Mouse (Mus musculus): ENCODE data around the gene Ankrd65. TPM values are rescaled to one million over a fixed set of nuclear protein-coding genes. Genes with fewer than 3 reads are reported as not detected.

Ankrd65 gene
- polyA plus RNA-seq, 1 experiment from 2014 or later: not detected

DNA sequence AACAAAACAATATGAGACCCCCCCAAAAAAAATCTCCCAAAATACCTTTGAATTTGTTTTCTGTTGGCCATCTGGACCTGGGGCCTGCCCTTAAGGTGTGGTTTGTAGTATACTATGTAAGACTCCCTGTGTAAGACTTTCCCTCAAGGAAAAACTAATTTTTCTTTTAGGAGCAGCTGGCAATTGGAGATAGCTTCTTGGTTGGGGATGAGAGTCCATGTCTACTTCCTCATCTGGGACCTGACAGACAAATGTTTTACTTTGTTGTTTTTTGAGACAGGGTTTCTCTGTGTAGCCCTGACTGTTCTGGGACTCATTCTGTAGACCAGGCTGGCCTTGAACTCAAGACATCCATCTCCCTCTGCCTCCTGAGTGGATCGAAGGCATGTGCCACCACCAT, 11.8 kb downstream of the Ankrd65 start:
- peaks cover 24% of the 10 kb centered on the region for H3K4me1 ChIP-seq (replicated peaks)
- H3K9ac ChIP-seq: no peak overlapping the region
- H3K4me3 ChIP-seq: no peak overlapping the region
- no peak overlapping the region for H3K27ac ChIP-seq
- H3K4me2 ChIP-seq: no peak overlapping the region
- no peak for ATAC-seq (ENCODE audit: low FRiP score)
- H3K36me3 ChIP-seq: peaks cover 16% of the 10 kb centered on the region
- 94% methylated on average over 1 of the region's 1 CpGs for WGBS
- no peaks in the 10 kb centered on the region for H3K9me3 ChIP-seq
- 0 out of 2 replicates have a peak, but pooled peaks cover 8% of the 10 kb centered on the region for H3K27me3 ChIP-seq

DNA sequence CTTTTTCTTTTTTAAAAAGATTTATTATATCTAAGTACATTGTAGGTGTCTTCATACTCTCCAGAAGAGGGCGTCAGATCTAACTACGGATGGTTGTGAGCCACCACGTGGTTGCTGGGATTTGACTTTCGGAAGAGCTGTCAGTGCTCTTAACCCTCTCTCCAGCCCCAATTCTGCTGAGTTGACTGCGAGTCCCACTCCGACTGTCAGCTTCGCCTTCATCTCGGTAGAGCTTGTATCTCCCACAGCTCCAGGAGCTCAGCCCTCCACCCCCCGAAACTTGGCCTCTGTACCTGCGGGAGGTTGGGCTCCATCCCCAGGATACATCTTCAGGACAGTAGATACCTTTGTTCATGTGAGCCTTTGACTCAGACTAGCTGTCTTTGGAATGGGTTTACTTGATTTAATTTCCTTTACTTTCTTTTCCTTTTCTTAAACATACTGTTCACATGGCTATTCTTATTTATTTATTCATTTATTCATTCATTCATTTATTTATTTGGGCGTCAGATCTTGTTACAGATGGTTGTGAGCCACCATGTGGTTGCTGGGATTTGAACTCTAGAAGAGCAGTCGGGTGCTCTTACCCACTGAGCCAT, 12.6 kb downstream of the Ankrd65 start, which contains the start of gene Mrpl20:
Mrpl20 (plus strand) TSS at position 138 of the 599 bp plus-strand sequence.
- peaks cover 24% of the 10 kb centered on the region for H3K4me1 ChIP-seq (replicated peaks)
- H3K9ac ChIP-seq: peak within 1 kb of the TSS; percentile 94
- 0 out of 2 replicates have a peak, but pooled peaks cover 8% of the 10 kb centered on the region for H3K27me3 ChIP-seq
- peak; percentile 79 for ATAC-seq (ENCODE audit: low FRiP score)
- 10% methylated on average over 12 of the region's 12 CpGs for WGBS
- peak within 1 kb of the TSS; percentile 82 for H3K4me2 ChIP-seq
- H3K4me3 ChIP-seq: peak within 1 kb of the TSS; percentile 92
- H3K27ac ChIP-seq: peak within 1 kb of the TSS; percentile 81
- H3K9me3 ChIP-seq: no peaks in the 10 kb centered on the region
- peaks cover 22% of the 10 kb centered on the region for H3K36me3 ChIP-seq

DNA sequence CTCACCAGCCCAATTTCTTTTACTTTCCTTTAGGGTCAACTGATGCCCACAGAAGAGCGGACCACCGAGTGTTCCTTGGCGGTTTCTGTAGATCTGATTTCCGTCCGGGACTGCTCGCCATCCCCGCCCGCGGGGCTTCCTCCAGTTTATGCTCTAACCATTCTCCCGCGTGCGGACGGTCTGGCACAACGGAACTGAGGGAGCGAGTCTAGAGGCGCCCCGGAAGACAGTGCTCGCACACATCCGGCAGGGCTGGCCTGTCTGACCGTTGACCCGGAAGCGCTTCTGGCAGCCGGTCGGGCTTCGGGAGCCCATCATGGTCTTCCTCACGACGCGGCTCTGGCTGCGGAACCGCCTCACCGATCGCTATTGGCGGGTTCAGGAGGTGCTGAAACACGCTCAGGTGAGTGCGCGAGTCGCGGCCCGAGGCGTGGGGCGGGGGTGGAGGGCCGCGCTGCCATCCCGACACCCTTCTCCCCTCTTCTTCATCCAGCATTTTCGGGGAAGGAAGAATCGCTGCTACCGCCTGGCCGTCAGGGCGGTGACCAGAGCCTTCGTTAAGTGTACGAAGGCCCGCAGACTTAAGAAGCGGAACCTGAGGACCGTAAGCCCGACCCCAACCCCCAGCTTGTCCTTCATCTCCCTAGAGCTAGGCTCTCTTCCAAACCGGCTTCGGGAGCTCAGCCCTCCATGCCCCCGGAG, 13.3 kb downstream of the Ankrd65 start:
- Histone ChIP-seq H3K9me3 (no peaks in the 10 kb centered on the region), H3K4me3 (peak overlapping the region; percentile 92), H3K27ac (peak overlapping the region; percentile 81), H3K9ac (peak overlapping the region; percentile 94), H3K4me2 (peak overlapping the region; percentile 82), H3K36me3 (peaks cover 29% of the 10 kb centered on the region), H3K27me3 (0 out of 2 replicates have a peak, but pooled peaks cover 8% of the 10 kb centered on the region), H3K4me1 (replicated peaks) (peaks cover 24% of the 10 kb centered on the region)
- ATAC-seq (ENCODE audit: low FRiP score): peak; percentile 97
- under 1% methylated on average over 55 of the region's 58 CpGs for WGBS

DNA sequence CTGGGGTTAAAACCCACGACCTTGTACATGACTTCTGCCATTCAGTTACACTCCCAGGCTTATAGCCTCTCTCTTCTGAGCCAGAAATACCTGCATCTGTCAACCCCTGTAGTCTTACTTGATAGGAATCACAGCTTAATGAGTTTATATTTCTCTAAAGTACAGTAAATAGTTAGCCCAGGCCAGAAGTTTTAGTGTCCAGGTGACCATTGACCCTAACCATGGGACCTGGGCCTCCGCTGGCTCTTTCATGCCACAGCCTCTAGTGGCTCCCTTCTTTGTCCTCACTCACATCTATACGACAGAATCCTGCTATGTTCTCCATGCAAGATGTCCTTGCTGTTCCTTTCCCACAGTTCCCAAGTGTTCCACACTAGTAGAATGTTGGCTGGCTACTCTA, 17.6 kb downstream of the Ankrd65 start:
- no peak overlapping the region for H3K27ac ChIP-seq
- H3K27me3 ChIP-seq: no peaks in the 10 kb centered on the region
- no peaks in the 10 kb centered on the region for H3K9me3 ChIP-seq
- ATAC-seq (ENCODE audit: low FRiP score): no peak
- H3K9ac ChIP-seq: no peak overlapping the region
- H3K36me3 ChIP-seq: peaks cover 54% of the 10 kb centered on the region
- H3K4me2 ChIP-seq: no peak overlapping the region
- peaks cover 31% of the 10 kb centered on the region for H3K4me1 ChIP-seq (replicated peaks)
- WGBS: 86% methylated on average over 3 of the region's 3 CpGs
- no peak overlapping the region for H3K4me3 ChIP-seq

DNA sequence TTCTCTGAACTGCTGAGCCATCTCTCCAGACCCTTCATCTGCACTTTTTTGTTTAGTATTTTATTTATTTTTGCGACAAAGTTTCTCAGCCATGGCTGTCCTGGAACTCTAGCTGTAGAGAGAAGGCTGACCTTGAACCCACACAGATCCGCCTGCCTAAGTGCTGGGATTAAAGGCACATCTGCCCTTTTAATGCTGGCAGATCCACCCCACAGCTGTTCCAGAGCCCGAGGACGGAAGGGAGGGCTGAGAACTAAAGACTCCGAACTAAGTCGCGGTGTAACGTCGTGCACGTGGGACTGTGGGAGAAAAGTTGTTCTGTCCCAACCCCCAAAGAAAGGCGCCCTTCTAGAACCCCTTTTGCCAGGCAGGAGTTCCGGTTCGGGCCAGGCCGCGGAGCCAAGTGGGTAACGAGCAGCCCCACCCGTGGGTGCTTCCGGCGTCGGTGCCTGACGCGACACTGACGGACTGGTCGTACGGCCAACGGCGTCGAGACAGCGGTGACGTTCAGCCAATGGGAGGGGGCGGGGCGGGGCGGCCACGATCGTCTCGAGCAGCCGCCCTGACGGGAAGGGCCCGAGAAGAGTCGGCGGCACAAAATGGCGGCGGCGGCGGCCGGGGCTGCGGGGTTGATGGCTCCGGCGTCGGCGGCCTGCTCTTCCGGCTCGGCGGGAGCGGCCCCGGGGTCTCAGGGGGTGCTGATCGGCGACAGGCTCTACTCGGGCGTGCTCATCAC, 21.9 kb downstream of the Ankrd65 start, which contains the start of gene Ccnl2:
Ccnl2 (plus strand) TSS at position 561 of the 736 bp plus-strand sequence.
- Histone ChIP-seq H3K4me2 (peak within 1 kb of the TSS; percentile 97), H3K36me3 (peaks cover 72% of the 10 kb centered on the region), H3K4me1 (replicated peaks) (peaks cover 32% of the 10 kb centered on the region), H3K9me3 (no peaks in the 10 kb centered on the region), H3K27me3 (no peaks in the 10 kb centered on the region), H3K27ac (peak within 1 kb of the TSS; percentile 92), H3K9ac (peak within 1 kb of the TSS; percentile 100), H3K4me3 (peak within 1 kb of the TSS; percentile 100)
- WGBS: under 1% methylated on average over 60 of the region's 60 CpGs
- peak; percentile 99 for ATAC-seq (ENCODE audit: low FRiP score)

DNA sequence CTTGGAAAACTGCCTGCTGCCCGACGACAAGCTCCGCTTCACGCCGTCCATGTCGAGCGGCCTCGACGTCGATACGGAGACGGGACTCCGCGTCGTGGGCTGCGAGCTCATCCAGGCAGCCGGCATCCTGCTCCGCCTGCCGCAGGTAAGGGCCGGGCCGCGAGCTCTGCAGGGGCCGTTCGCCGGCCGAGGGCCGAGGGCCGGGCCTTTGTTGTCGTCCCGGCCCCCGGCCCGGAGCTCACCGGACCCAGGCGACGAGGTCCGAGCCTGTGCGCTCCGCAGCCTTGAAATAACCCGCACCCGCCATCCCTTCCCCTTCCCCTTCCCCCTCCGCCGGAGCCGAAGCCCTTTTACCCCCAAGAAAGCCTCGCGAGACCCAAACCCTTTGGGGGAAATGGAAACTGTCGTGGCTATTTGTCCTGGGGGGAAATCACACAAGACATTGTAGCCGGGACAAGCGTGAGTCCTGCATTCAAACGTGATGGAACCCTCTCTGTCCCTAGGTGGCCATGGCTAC, 22.5 kb downstream of the Ankrd65 start:
- ATAC-seq (ENCODE audit: low FRiP score): peak; percentile 53
- Histone ChIP-seq H3K27ac (peak overlapping the region; percentile 92), H3K9me3 (no peaks in the 10 kb centered on the region), H3K36me3 (peaks cover 73% of the 10 kb centered on the region), H3K9ac (peak overlapping the region; percentile 100), H3K27me3 (no peaks in the 10 kb centered on the region), H3K4me1 (replicated peaks) (peaks cover 32% of the 10 kb centered on the region), H3K4me2 (peak overlapping the region; percentile 97), H3K4me3 (peak overlapping the region; percentile 100)
- WGBS: 1% methylated on average over 43 of the region's 49 CpGs

DNA sequence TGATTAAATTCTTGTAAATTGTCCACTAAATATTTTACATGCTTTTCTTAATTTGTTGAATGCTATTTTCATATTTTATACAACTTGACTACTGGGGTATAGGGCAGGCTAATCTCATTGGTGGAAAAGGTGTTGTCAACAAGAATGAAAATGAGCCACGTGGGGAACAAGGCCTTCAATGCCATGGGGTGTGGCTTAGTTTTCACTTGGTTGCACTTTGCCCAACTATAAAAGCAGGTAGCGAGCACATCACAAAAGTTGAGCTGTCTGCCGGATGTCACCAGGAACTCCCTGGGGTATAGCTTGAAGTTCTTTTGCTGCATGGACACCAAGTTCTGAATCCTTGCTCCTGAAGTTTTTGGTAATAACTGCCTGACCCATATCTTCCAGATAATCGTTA, 27.3 kb downstream of the Ankrd65 start:
- H3K4me1 ChIP-seq (replicated peaks): peaks cover 22% of the 10 kb centered on the region
- WGBS: 81% methylated on average over 4 of the region's 4 CpGs
- no peak overlapping the region for H3K27ac ChIP-seq
- no peaks in the 10 kb centered on the region for H3K27me3 ChIP-seq
- no peak overlapping the region for H3K4me2 ChIP-seq
- no peak overlapping the region for H3K9ac ChIP-seq
- no peaks in the 10 kb centered on the region for H3K9me3 ChIP-seq
- ATAC-seq (ENCODE audit: low FRiP score): no peak
- H3K4me3 ChIP-seq: no peak overlapping the region
- H3K36me3 ChIP-seq: peaks cover 87% of the 10 kb centered on the region

DNA sequence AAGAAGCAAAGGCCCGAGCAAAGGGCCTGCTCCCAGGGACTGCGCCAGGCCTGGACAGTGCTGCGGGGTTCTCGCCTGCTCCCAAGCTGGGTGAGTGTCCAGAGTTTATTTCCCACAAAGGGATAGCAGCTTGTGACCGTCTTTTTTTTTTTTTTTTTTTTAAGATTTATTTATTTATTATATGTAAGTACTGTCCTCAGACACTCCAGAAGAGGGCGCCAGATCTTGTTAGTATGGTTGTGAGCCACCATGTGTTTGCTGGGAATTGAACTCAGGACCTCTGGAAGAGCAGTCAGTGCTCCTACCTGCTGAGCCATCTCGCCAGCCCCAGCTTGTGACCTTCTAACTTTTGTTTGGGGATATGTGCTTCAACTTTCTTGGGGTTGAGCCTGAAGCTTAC, 30.8 kb downstream of the Ankrd65 start:
- Histone ChIP-seq H3K27ac (no peak overlapping the region), H3K9ac (no peak overlapping the region), H3K4me2 (no peak overlapping the region), H3K36me3 (peaks cover 95% of the 10 kb centered on the region), H3K4me1 (replicated peaks) (no peaks in the 10 kb centered on the region), H3K27me3 (no peaks in the 10 kb centered on the region), H3K4me3 (no peak overlapping the region), H3K9me3 (no peaks in the 10 kb centered on the region)
- 80% methylated on average over 7 of the region's 7 CpGs for WGBS
- no peak for ATAC-seq (ENCODE audit: low FRiP score)

DNA sequence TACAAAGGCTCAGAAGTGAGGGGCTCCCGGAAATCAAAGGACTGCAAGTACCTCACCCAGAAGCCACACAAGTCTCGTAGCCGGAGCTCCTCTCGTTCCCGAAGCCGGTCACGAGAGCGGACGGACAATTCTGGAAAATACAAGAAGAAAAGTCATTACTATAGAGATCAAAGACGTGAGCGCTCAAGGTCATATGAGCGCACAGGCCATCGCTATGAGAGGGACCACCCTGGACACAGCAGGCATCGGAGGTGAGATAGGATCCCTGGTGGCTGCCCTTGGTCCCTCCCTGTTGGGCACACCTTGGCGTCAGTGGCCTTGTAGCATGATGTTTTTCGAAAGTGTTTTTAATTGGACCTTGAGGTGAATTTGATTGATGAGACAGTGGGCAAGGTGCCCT, 33.2 kb downstream of the Ankrd65 start:
- WGBS: 98% methylated on average over 16 of the region's 16 CpGs
- Histone ChIP-seq H3K27ac (no peak overlapping the region), H3K36me3 (peaks cover 88% of the 10 kb centered on the region)

DNA sequence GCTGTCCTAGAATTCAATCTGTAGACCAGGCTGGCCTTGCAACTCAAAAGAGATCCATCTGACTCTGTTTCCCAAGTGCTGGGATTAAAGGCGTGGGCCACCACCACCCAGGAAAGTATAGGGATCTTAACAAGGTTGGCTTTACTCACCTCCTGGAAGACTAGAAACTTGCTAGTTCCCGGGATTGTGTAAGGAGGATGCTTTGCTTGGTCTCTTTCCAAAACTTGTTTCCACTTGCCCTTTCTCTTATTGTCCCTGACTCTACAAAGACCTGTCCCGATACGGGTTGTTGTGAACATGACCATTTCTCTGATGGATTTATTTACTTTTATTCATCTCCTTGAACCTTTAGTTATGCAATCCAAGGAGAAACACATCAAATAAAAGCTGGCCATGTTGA, 39.6 kb downstream of the Ankrd65 start:
- ATAC-seq (ENCODE audit: low FRiP score): no peak
- Histone ChIP-seq H3K27me3 (no peaks in the 10 kb centered on the region), H3K36me3 (peaks cover 25% of the 10 kb centered on the region), H3K9me3 (no peaks in the 10 kb centered on the region), H3K4me3 (no peak overlapping the region), H3K27ac (no peak overlapping the region), H3K9ac (no peak overlapping the region), H3K4me1 (replicated peaks) (peaks cover 29% of the 10 kb centered on the region), H3K4me2 (no peak overlapping the region)
- WGBS: 93% methylated on average over 4 of the region's 4 CpGs

More for the DNA sequence above, 33.2 kb downstream of the Ankrd65 start:
- H3K27me3 ChIP-seq: no peaks in the 10 kb centered on the region
- H3K9me3 ChIP-seq: no peaks in the 10 kb centered on the region
- H3K4me2 ChIP-seq: no peak overlapping the region
- no peak overlapping the region for H3K9ac ChIP-seq
- no peak overlapping the region for H3K4me3 ChIP-seq
- H3K4me1 ChIP-seq (replicated peaks): no peaks in the 10 kb centered on the region
- ATAC-seq (ENCODE audit: low FRiP score): no peak

DNA sequence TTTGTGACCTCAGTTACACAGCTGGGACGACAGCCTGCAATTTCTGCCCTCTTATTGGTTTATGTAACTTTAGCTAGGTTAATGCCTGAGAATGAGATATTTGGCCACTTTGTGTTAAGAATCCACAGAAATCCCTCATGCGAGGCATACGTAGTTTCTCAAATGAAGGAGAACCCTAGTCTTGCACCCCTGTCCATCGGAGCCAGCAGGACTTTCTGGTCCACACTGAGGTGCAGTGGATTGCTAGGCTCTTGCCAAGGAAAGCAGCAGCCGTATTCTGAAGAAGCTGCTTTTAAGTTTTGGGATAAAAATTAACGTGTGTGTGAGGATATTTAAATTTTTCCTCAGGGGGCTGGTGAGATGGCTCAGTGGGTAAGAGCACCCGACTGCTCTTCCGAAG, 40.4 kb downstream of the Ankrd65 start:
- Histone ChIP-seq H3K27ac (peak overlapping the region; percentile 67), H3K9ac (no peak overlapping the region), H3K27me3 (no peaks in the 10 kb centered on the region), H3K36me3 (peaks cover 18% of the 10 kb centered on the region), H3K4me1 (replicated peaks) (peaks cover 29% of the 10 kb centered on the region), H3K4me2 (peak overlapping the region; percentile 99), H3K9me3 (no peaks in the 10 kb centered on the region), H3K4me3 (peak overlapping the region; percentile 89)
- WGBS: 60% methylated on average over 8 of the region's 8 CpGs
- ATAC-seq (ENCODE audit: low FRiP score): no peak

DNA sequence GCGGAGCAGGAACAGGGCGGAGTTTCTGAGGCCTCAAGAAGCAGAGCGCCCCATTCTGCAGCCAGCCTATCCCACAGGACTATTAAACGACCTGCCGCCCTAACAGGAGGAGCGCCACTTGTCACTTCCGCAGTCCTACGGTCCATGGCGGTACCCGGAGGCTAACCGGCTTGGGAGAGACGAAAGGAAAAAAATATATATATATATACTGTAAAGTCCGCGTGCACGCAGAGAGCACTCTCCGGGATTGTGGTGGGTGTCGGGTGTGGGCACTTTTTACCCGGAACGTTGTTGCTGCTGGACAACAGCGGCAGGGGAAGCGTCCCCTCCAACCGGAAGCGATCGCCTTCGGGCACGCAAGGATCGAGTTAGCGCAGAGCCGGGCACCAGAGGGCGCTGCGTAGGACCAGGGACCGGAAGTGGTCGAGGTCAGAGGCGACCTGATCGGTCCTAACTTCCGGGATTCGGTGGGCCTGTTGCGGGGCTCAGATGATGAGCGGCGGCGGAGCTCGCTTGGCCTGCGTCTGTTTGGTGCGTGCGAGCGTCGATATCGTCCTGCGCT, 41.0 kb downstream of the Ankrd65 start, which contains the start of gene Aurkaip1:
Aurkaip1 (plus strand) TSS at position 68 of the 562 bp plus-strand sequence.
- Histone ChIP-seq H3K36me3 (peaks cover 16% of the 10 kb centered on the region), H3K27me3 (no peaks in the 10 kb centered on the region), H3K27ac (peak within 1 kb of the TSS; percentile 89), H3K4me1 (replicated peaks) (peaks cover 29% of the 10 kb centered on the region), H3K4me2 (peak within 1 kb of the TSS; percentile 99), H3K4me3 (peak within 1 kb of the TSS; percentile 89), H3K9me3 (no peaks in the 10 kb centered on the region), H3K9ac (peak within 1 kb of the TSS; percentile 91)
- peak; percentile 94 for ATAC-seq (ENCODE audit: low FRiP score)
- under 1% methylated on average over 49 of the region's 49 CpGs for WGBS
